Mouse (Mus musculus) cerebellum, adult 9-11 months (tissue): Measurements from ENCODE around the gene Camta1.

Source experiments
- DNase-seq: peaks from one replicate; pipeline ENCODE4 v3.0.0; 2022

Camta1 gene

GRCm38 (mm10) chr4:151138586-151138985 is 723.1 kb downstream of the Camta1 start:
- peak; percentile 67 for DNase-seq

GRCm38 (mm10) chr4:151138135-151138534 is 723.5 kb downstream of the Camta1 start:
- peak; percentile 81 for DNase-seq

GRCm38 (mm10) chr4:151137701-151138100 is 724.0 kb downstream of the Camta1 start:
- DNase-seq = peak; percentile 59

- peak; percentile 59 for DNase-seq
These were observed 726.2 kb downstream of the Camta1 start for GRCm38 (mm10) chr4:151135491-151135890.

GRCm38 (mm10) chr4:151133760-151134159 is 727.9 kb downstream of the Camta1 start:
- peak; percentile 53 for DNase-seq

GRCm38 (mm10) chr4:151132493-151132892 is 729.2 kb downstream of the Camta1 start:
- DNase-seq = peak; percentile 48

GRCm38 (mm10) chr4:151130756-151131490 is 730.8 kb downstream of the Camta1 start:
- peak; percentile 51 for DNase-seq

GRCm38 (mm10) chr4:151129725-151130557 is 731.7 kb downstream of the Camta1 start:
- DNase-seq = peak; percentile 70

- DNase-seq = peak; percentile 94
These were observed 732.8 kb downstream of the Camta1 start for GRCm38 (mm10) chr4:151128641-151129541.

GRCm38 (mm10) chr4:151127636-151128548 is 733.8 kb downstream of the Camta1 start:
- DNase-seq = no peak

- DNase-seq = no peak
These were observed 742.8 kb downstream of the Camta1 start for GRCm38 (mm10) chr4:151118883-151119282.

- no peak for DNase-seq
These were observed 747.1 kb downstream of the Camta1 start for GRCm38 (mm10) chr4:151114574-151114973.

- DNase-seq = no peak
These were observed 750.5 kb downstream of the Camta1 start for GRCm38 (mm10) chr4:151111226-151111625.

GRCm38 (mm10) chr4:151108834-151109241 is 752.8 kb downstream of the Camta1 start:
- peak; percentile 65 for DNase-seq

GRCm38 (mm10) chr4:151108028-151108771 is 753.5 kb downstream of the Camta1 start:
- peak; percentile 93 for DNase-seq

- peak; percentile 80 for DNase-seq
These were observed 754.3 kb downstream of the Camta1 start for GRCm38 (mm10) chr4:151107131-151108001.

- peak; percentile 39 for DNase-seq
These were observed 755.2 kb downstream of the Camta1 start for GRCm38 (mm10) chr4:151106468-151106867.

- DNase-seq = peak; percentile 50
These were observed 755.8 kb downstream of the Camta1 start for GRCm38 (mm10) chr4:151105886-151106285.

GRCm38 (mm10) chr4:151104147-151104546 is 757.5 kb downstream of the Camta1 start:
- peak; percentile 47 for DNase-seq

- peak; percentile 69 for DNase-seq
These were observed 758.0 kb downstream of the Camta1 start for GRCm38 (mm10) chr4:151103646-151104045.
